Mouse (Mus musculus) CH12.LX (cell line): ENCODE measurements at regions not wholly inside any gene's neighbourhood (a gene's known extent, or its start where the extent isn't known, plus 50 kb on each side); places are given as distances from the start of the nearest gene placed in this dataset.

Source experiments
- DNase-seq: peaks from one replicate; pipeline ENCODE4 v3.0.0-alpha.2; 2013; ENCODE audit errors: extremely low read depth
- H3K27ac ChIP-seq: 2 replicates; pipeline ENCODE4 v1.5.1; 2012; ENCODE audit warnings: low read depth, mild to moderate bottlenecking, control low read depth, moderate library complexity; ENCODE audit not compliant: insufficient read depth
- H3K27me3 ChIP-seq: replicated peaks from 2 replicates; pipeline ENCODE3; 2012; ENCODE audit warnings: inconsistent platforms
- H3K36me3 ChIP-seq, 2 experiments: replicated peaks in 1 of 2; 2 replicates each; pipeline versions ENCODE3 to v1.6.1; 2012; ENCODE audit warnings: inconsistent platforms in 1 of 2, low read length in 1 of 2, mild to moderate bottlenecking in 1 of 2, mixed read lengths in 1 of 2, moderate library complexity in 1 of 2; ENCODE audit not compliant: control insufficient read depth in 1 of 2, insufficient read depth in 1 of 2
- H3K4me1 ChIP-seq, 2 experiments: 2 replicates each; pipeline ENCODE4 v1.6.1; 2012; ENCODE audit warnings: inconsistent platforms in 1 of 2, moderate library complexity in 1 of 2; ENCODE audit not compliant: insufficient read depth in 2 of 2, control insufficient read depth in 1 of 2
- H3K4me2 ChIP-seq: 2 replicates; pipeline ENCODE4 v1.6.1; 2012; ENCODE audit warnings: low read depth, mild to moderate bottlenecking, control low read depth; ENCODE audit not compliant: poor library complexity, insufficient read depth, severe bottlenecking
- H3K4me3 ChIP-seq, 3 experiments: fragments of 150-350 bp in 1 of 3; sonication (generic) in 1 of 3; replicated peaks in 1 of 3; 2 replicates each; pipeline versions ENCODE3 to v1.5.1; 2011 to 2012; ENCODE audit warnings: low read depth in 2 of 3, low read length in 2 of 3, mild to moderate bottlenecking in 2 of 3, moderate library complexity in 2 of 3, control low read depth in 1 of 3, improper control_type of control experiment in 1 of 3, inconsistent platforms in 1 of 3, mixed read lengths in 1 of 3; ENCODE audit not compliant: poor library complexity in 1 of 3
- H3K79me2 ChIP-seq: replicated peaks from 2 replicates; pipeline ENCODE4 v1.6.1; 2012; ENCODE audit warnings: mild to moderate bottlenecking, moderate library complexity; ENCODE audit not compliant: control insufficient read depth, poor library complexity, insufficient read depth, severe bottlenecking; ENCODE audit errors: extremely low read depth
- H3K9ac ChIP-seq: 2 replicates; pipeline ENCODE4 v1.6.1; 2012; ENCODE audit warnings: low read depth, mild to moderate bottlenecking, control low read depth, moderate library complexity; ENCODE audit not compliant: insufficient read depth
- H3K9me3 ChIP-seq: replicated peaks from 2 replicates; pipeline ENCODE3; 2012; ENCODE audit warnings: low read length, inconsistent platforms, mixed read lengths
- CHD1 ChIP-seq: IDR thresholded peaks from 2 replicates; pipeline ENCODE4 v1.6.1; 2012; ENCODE audit warnings: low read depth, low read length, improper control_type of control experiment, inconsistent platforms
- CHD2 ChIP-seq: IDR thresholded peaks from 2 replicates; pipeline ENCODE4 v1.6.1; 2011; ENCODE audit warnings: low read length, improper control_type of control experiment
- E2F4 ChIP-seq: IDR thresholded peaks from 2 replicates; pipeline ENCODE4 v1.6.1; 2011; ENCODE audit warnings: low read depth, low read length, improper control_type of control experiment; ENCODE audit not compliant: insufficient replicate concordance
- ELF1 ChIP-seq: IDR thresholded peaks from 2 replicates; pipeline ENCODE4 v1.6.1; 2014; ENCODE audit warnings: low read depth, mild to moderate bottlenecking, inconsistent platforms, low read length, improper control_type of control experiment
- EP300 ChIP-seq: IDR thresholded peaks from 2 replicates; pipeline ENCODE4 v1.6.1; 2011; ENCODE audit warnings: low read length, improper control_type of control experiment
- ETS1 ChIP-seq: conservative IDR thresholded peaks from 2 replicates; pipeline ENCODE4 v1.6.1; 2012; ENCODE audit warnings: low read depth, mild to moderate bottlenecking, inconsistent platforms, low read length, improper control_type of control experiment, moderate library complexity
- HCFC1 ChIP-seq: IDR thresholded peaks from 2 replicates; pipeline ENCODE4 v1.6.1; 2012; ENCODE audit warnings: low read depth, mild to moderate bottlenecking, inconsistent platforms, low read length, improper control_type of control experiment
- JUN ChIP-seq: IDR thresholded peaks from 2 replicates; pipeline ENCODE4 v1.6.1; 2011; ENCODE audit warnings: low read depth, mild to moderate bottlenecking, low read length, improper control_type of control experiment, moderate library complexity; ENCODE audit not compliant: insufficient read depth
- JUND ChIP-seq: conservative IDR thresholded peaks from 2 replicates; pipeline ENCODE4 v1.6.1; 2011; ENCODE audit warnings: low read depth, low read length, improper control_type of control experiment
- MAFK ChIP-seq: IDR thresholded peaks from 2 replicates; pipeline ENCODE4 v1.6.1; 2011; ENCODE audit warnings: low read length, improper control_type of control experiment; ENCODE audit not compliant: insufficient replicate concordance
- MAX ChIP-seq: IDR thresholded peaks from 2 replicates; pipeline ENCODE4 v1.6.1; 2011; ENCODE audit warnings: low read length, improper control_type of control experiment
- MXI1 ChIP-seq: IDR thresholded peaks from 2 replicates; pipeline ENCODE4 v1.6.1; 2011; ENCODE audit warnings: mild to moderate bottlenecking, low read depth, low read length, improper control_type of control experiment
- NELFE ChIP-seq: IDR thresholded peaks from 2 replicates; pipeline ENCODE4 v1.6.1; 2011; ENCODE audit warnings: low read depth, low read length, improper control_type of control experiment
- NRF1 ChIP-seq: IDR thresholded peaks from 2 replicates; pipeline ENCODE4 v1.6.1; 2014; ENCODE audit warnings: low read depth, mild to moderate bottlenecking, inconsistent platforms, low read length, improper control_type of control experiment, moderate library complexity
- POLR2A ChIP-seq: IDR thresholded peaks from 2 replicates; pipeline ENCODE4 v1.6.1; 2011; ENCODE audit warnings: low read depth, mild to moderate bottlenecking, improper control_type of control experiment, low read length
- RAD21 ChIP-seq: IDR thresholded peaks from 2 replicates; pipeline ENCODE4 v1.6.1; 2011; ENCODE audit warnings: low read depth, mild to moderate bottlenecking, low read length, improper control_type of control experiment, moderate library complexity
- SMC3 ChIP-seq: IDR thresholded peaks from 2 replicates; pipeline ENCODE4 v1.6.1; 2011; ENCODE audit warnings: low read depth, low read length, improper control_type of control experiment
- TBP ChIP-seq: conservative IDR thresholded peaks from 2 replicates; pipeline ENCODE4 v1.6.1; 2011; ENCODE audit warnings: low read depth, low read length, improper control_type of control experiment
- TCF12 ChIP-seq: IDR thresholded peaks from 2 replicates; pipeline ENCODE4 v1.6.1; 2014; ENCODE audit warnings: low read depth, mild to moderate bottlenecking, inconsistent platforms, low read length, improper control_type of control experiment
- UBTF ChIP-seq: IDR thresholded peaks from 2 replicates; pipeline ENCODE4 v1.6.1; 2012; ENCODE audit warnings: low read depth, mild to moderate bottlenecking, inconsistent platforms, low read length, improper control_type of control experiment, moderate library complexity
- USF2 ChIP-seq: conservative IDR thresholded peaks from 2 replicates; pipeline ENCODE4 v1.6.1; 2011; ENCODE audit warnings: low read depth, low read length, improper control_type of control experiment
- ZC3H11A ChIP-seq: IDR thresholded peaks from 2 replicates; pipeline ENCODE4 v1.6.1; 2012; ENCODE audit warnings: low read depth, mild to moderate bottlenecking, inconsistent platforms, low read length, improper control_type of control experiment
- ZKSCAN1 ChIP-seq: IDR thresholded peaks from 2 replicates; pipeline ENCODE4 v1.6.1; 2012; ENCODE audit warnings: low read depth, inconsistent platforms, low read length, improper control_type of control experiment, borderline replicate concordance
- ZMIZ1 ChIP-seq: IDR thresholded peaks from 2 replicates; pipeline ENCODE4 v1.6.1; 2012; ENCODE audit warnings: low read depth, mild to moderate bottlenecking, inconsistent platforms, low read length, improper control_type of control experiment
- dilution Hi-C: fragments of 300-500 bp; cut with MboI; formaldehyde crosslinking; loops from 2 replicates; pipeline ENCODE4 v1.14.3; 2020; ENCODE audit warnings: low sequenced_read_pairs; ENCODE audit not compliant: extremely low pct_unique_long_range_greater_than_20kb, extremely low pct_ligation_motif_present
- in situ Hi-C: fragments of 300-500 bp; cut with MboI; formaldehyde crosslinking; loops from 3 replicates; pipeline ENCODE4 v1.14.3; 2019; ENCODE audit warnings: low sequenced_read_pairs, low pct_ligation_motif_present, low pct_unique_long_range_greater_than_20kb, mixed read lengths

GRCm38 (mm10) chr16:73107608-73108007 is 799.5 kb downstream of the Robo1 start:
- in situ Hi-C loops (no loop called here), dilution Hi-C loops (no loop called here)
- H3K4me2 ChIP-seq: no peak overlapping the region
- no peak overlapping the region for H3K9ac ChIP-seq
- no peaks in the 10 kb centered on the region for H3K79me2 ChIP-seq
- no peak overlapping the region for H3K4me3 ChIP-seq
- no peaks in the 10 kb centered on the region for H3K36me3 ChIP-seq
- peaks cover 54% of the 10 kb centered on the region for H3K9me3 ChIP-seq
- no peaks in the 10 kb centered on the region for H3K4me1 ChIP-seq
- no peak overlapping the region for H3K27ac ChIP-seq
- H3K27me3 ChIP-seq: no peaks in the 10 kb centered on the region
- no peak for TF ChIP-seq TBP
- TF ChIP-seq JUND: no peak
- TF ChIP-seq CHD2: no peak
- TF ChIP-seq HCFC1: no peak
- TF ChIP-seq USF2: no peak
- TF ChIP-seq NELFE: no peak
- no peak for TF ChIP-seq RAD21
- TF ChIP-seq CHD1: no peak
- no peak for TF ChIP-seq UBTF
- TF ChIP-seq, all 38 proteins: peak for 0
- DNase-seq: no peak

DNA sequence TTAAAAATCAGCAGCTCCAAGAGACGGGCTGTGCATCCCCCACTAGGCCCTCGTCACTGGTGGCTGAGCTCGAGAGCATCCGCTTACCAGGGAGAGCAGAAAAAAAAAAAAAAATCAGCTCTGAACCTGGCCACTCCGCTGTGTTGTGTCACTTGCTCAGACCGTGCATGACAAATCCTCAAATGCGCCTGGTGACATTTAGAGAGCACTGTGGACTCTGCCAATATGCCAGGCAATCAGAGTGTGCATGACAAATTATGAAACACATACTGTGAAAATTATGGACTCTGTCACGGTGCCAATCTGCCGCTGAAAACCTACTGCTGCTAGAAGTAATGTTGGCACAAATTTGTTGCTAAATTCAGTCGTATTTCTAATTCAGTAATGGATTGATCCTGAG is 797.4 kb downstream of the Robo1 start:
- no peak overlapping the region for H3K27ac ChIP-seq
- no peaks in the 10 kb centered on the region for H3K4me1 ChIP-seq
- in situ Hi-C loops (no loop called here), dilution Hi-C loops (no loop called here)
- H3K27me3 ChIP-seq: no peaks in the 10 kb centered on the region
- H3K4me3 ChIP-seq: no peak overlapping the region
- no peak for DNase-seq
- no peak overlapping the region for H3K4me2 ChIP-seq
- TF ChIP-seq ETS1: no peak
- H3K9ac ChIP-seq: no peak overlapping the region
- H3K9me3 ChIP-seq: peaks cover 70% of the 10 kb centered on the region
- H3K36me3 ChIP-seq: no peaks in the 10 kb centered on the region
- H3K79me2 ChIP-seq: no peaks in the 10 kb centered on the region

GRCm38 (mm10) chr16:73100273-73100672 is 792.2 kb downstream of the Robo1 start:
- no peaks in the 10 kb centered on the region for H3K27me3 ChIP-seq

More at GRCm38 (mm10) chr16:73100273-73100672, 792.2 kb downstream of the Robo1 start:
- TF ChIP-seq TBP (no peak), MXI1 (no peak), USF2 (no peak), MAFK (no peak), MAX (no peak), E2F4 (no peak), ZC3H11A (no peak), POLR2A (no peak), JUN (no peak), TCF12 (no peak), CHD1 (no peak), RAD21 (no peak), ZMIZ1 (no peak), SMC3 (no peak), EP300 (no peak), ZKSCAN1 (no peak), ELF1 (no peak), NRF1 (no peak)
- no peak overlapping the region for H3K4me3 ChIP-seq
- DNase-seq: no peak
- H3K36me3 ChIP-seq: no peaks in the 10 kb centered on the region
- no peak overlapping the region for H3K9ac ChIP-seq
- in situ Hi-C loops (no loop called here), dilution Hi-C loops (no loop called here)
- H3K79me2 ChIP-seq: no peaks in the 10 kb centered on the region
- no peak overlapping the region for H3K27ac ChIP-seq
- H3K9me3 ChIP-seq: peaks cover 80% of the 10 kb centered on the region
- H3K4me2 ChIP-seq: no peak overlapping the region
- H3K4me1 ChIP-seq: no peaks in the 10 kb centered on the region
